Mouse (Mus musculus): Measurements from ENCODE around the gene Igf2.

The Igf2 gene

GRCm38 (mm10) chr7:142666659-142667058, at the start of gene Igf2:
Gene Igf2 (minus strand): TSS chr7:142666816.
- no peak for DNase-seq (ENCODE audit: low spot score)

- peak; percentile 84 for DNase-seq (ENCODE audit: low spot score)
These were observed 48.3 kb upstream of the Igf2 start for GRCm38 (mm10) chr7:142714783-142715498.

GRCm38 (mm10) chr7:142706873-142707272, 40.3 kb upstream of the Igf2 start:
- no peak for DNase-seq (ENCODE audit: low spot score)

GRCm38 (mm10) chr7:142699334-142699860, 32.8 kb upstream of the Igf2 start:
- DNase-seq (ENCODE audit: low spot score), result no peak

GRCm38 (mm10) chr7:142678611-142679010, 12.0 kb upstream of the Igf2 start:
- no peak for DNase-seq (ENCODE audit: low spot score)

- peak; percentile 85 for DNase-seq (ENCODE audit: low spot score)
These were observed 9.0 kb upstream of the Igf2 start for GRCm38 (mm10) chr7:142675644-142676043.

GRCm38 (mm10) chr7:142675141-142675540, 8.5 kb upstream of the Igf2 start:
- no peak for DNase-seq (ENCODE audit: low spot score)

- DNase-seq (ENCODE audit: low spot score), result peak; percentile 75
These were observed 5.5 kb upstream of the Igf2 start for GRCm38 (mm10) chr7:142672120-142672519.

- DNase-seq (ENCODE audit: low spot score), result no peak
These were observed 4.5 kb upstream of the Igf2 start for GRCm38 (mm10) chr7:142671067-142671466.

- DNase-seq (ENCODE audit: low spot score), result no peak
These were observed 3.4 kb upstream of the Igf2 start, which contains the start of gene Gm49394 for GRCm38 (mm10) chr7:142669751-142670625. Gene Gm49394 (minus strand): TSS chr7:142669942.

GRCm38 (mm10) chr7:142668328-142668727, 1.7 kb upstream of the Igf2 start:
- no peak for DNase-seq (ENCODE audit: low spot score)

GRCm38 (mm10) chr7:142667521-142667920, 905 bp upstream of the Igf2 start:
- no peak for DNase-seq (ENCODE audit: low spot score)

- no peak for DNase-seq (ENCODE audit: low spot score)
These were observed 507 bp downstream of the Igf2 start for GRCm38 (mm10) chr7:142666109-142666508.

- no peak for DNase-seq (ENCODE audit: low spot score)
These were observed 1.3 kb downstream of the Igf2 start for GRCm38 (mm10) chr7:142665364-142665763.

- peak; percentile 26 for DNase-seq (ENCODE audit: low spot score)
These were observed 2.1 kb downstream of the Igf2 start for GRCm38 (mm10) chr7:142664465-142665029.

GRCm38 (mm10) chr7:142663931-142664421, 2.6 kb downstream of the Igf2 start:
- DNase-seq (ENCODE audit: low spot score), result peak; percentile 30

- peak; percentile 19 for DNase-seq (ENCODE audit: low spot score)
These were observed 3.5 kb downstream of the Igf2 start for GRCm38 (mm10) chr7:142663151-142663550.

GRCm38 (mm10) chr7:142661811-142662210, 4.8 kb downstream of the Igf2 start:
- DNase-seq (ENCODE audit: low spot score), result peak; percentile 32

- no peak for DNase-seq (ENCODE audit: low spot score)
These were observed 5.6 kb downstream of the Igf2 start for GRCm38 (mm10) chr7:142661046-142661445.

- DNase-seq (ENCODE audit: low spot score), result peak; percentile 58
These were observed 6.0 kb downstream of the Igf2 start for GRCm38 (mm10) chr7:142660651-142660945.

GRCm38 (mm10) chr7:142659767-142660650, 6.6 kb downstream of the Igf2 start:
- peak; percentile 18 for DNase-seq (ENCODE audit: low spot score)

All from retina, embryonic 14.5 days (tissue).